Mouse (Mus musculus): ENCODE results near the gene Rhpn2.

Rhpn2 gene

DNA sequence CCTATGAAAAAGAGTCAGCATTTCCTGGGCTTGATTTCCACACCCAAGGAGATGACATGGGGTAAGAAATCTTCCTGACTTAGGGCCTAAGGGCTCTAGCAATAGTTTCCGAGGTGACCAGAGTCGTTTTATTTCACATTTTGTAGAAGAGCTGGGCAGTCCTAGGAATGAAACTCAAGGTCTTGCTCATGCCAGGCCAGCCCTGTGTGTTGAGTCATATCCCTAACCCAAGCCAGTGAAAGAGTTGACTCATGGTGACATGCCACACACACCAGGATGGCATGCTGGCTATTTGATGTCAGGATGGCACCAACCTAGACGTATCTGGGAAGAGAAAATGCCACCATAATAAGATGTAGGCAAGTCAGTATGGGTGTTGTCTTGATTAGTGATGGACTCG, 15.1 kb downstream of the Rhpn2 start:
- DNase-seq, result no peak

DNA sequence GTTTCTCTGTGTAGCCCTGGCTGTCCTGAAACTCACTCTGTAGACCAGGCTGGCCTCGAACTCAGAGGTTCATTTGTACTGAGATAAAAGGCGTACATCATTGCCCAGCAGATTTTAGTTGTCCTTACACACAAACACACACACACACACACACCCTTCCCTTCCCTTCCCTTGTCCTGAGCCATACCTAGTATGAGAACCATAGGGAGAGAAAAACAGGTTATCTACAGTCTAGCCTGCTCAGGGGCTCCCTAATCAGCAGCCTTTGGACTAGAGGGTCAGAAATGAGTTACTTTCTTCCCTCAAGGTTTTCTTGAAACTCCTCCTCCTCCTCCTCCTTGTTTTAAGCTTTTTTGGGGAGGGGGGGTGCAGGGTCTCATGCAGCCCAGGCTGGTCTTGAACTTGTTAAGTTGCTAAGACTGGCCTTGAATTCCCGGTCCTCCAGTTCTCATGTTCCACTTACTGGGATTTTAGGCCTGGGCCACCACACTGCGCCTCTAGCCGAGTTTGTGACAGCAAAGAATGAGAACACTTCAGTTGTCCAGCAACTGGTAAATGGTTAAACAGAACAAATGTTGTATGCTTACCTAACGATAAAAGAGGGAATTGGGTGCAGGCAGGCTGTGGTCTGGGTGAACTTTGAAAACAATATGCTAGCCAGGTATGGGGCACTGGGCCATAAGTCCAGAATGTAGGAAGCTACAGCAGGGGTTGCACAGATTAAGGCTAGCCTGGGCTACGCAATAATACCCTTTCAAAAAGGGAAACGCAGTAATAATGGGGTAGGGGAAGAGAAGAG, 16.1 kb downstream of the Rhpn2 start:
- peak; percentile 59 for DNase-seq

DNA sequence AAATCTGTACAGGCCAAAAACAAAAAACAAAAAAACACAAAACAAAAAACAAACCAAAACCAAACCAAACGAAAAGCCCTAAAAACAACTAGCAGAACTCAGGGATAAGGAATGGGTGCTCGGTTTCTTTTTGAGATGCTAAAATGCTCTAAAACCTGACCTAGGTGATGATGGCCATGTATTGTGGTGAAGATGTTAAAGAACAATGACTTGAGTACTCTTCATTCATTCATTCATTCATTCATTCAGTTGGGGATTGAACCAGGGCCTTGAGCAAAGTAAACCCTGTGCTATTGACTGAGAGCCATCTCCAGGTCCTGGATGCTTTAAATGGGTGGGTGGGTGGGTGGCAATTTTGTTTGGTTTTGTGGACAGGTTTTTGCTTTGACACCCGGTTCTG, 17.2 kb downstream of the Rhpn2 start:
- DNase-seq, result no peak

DNA sequence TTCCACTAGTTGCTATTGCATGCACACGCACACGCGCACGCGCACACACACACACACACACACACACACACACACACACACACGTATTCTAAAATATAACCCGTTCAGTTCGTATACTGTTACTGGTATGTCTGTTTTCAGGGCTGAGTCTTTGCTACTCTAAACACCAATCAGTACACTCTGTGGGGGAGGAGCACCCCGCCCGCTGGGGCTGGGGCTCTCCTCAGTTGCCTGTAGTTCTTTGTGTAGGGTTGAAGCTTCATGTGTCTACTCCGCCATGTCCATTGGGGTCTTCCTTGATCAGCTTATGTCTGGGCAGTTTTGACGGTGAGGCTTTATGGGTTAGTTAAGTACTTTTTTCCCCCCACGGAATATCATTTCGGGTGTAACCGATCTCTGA, 19.3 kb downstream of the Rhpn2 start:
- DNase-seq, result no peak

DNA sequence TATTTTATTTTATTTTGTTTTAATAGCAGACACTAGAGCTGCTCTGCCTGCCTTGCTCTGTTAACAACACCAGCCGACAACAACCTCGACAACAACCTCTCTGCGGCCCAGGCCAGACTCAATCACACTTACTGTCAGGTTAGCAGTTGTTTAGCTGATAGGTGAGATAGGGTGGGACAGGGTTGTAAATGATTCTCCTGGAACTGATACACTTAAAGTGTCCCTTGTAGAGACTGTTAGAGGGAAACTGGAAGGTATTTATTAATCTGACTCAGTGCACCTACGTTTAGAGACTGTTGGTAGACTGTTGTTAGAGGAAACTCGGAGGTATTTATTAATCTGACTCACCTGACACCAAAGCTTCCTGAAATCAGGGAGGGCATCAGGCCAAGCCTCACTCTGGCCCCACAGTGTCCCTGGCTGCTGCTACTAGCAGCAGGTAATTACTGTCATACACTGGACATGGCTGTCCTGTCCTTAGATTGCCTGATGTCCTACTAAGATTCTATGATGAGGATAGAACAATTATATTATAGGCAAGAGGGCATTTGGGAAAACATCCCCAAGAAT, 21.4 kb downstream of the Rhpn2 start:
- peak; percentile 51 for DNase-seq

DNA sequence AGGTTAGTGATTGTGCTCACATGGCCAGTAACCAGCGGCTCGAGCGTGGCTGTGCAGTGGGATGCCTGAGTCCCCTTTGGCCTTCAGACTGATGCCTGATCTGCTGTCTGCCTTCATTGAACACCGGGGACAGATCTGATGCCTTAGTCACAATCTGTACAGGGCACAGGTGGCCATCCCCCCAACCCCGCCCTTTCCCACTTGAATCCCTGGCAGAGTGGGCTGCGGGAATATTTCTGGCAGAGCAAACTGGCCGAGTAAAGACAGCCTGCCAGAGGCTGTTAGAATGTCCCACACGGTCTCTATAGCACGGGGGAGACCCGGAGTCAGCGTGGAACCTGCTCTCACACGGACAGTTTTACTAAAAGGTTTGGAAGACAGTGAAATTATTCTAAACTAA, 23.7 kb downstream of the Rhpn2 start:
- no peak for DNase-seq

DNA sequence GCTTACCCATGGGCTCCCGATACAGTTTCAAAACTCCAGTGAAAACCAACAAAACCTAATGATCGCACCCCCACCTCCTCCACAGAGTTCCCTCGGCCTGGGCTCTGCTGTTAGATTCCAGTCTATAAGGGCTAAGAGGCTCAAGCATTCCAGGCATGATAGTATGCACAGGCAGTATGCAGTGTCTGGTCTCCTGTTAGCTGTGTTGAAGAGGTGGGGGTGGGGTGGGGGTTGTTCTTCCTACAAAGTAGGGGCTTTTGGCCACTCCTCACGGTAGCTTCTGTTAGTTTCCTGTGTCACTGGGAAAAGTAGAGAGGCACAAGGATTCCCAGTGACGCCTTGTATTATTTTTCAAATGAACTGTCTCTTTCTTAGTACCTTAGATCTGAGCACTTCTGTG, 28.3 kb downstream of the Rhpn2 start:
- DNase-seq, result no peak

DNA sequence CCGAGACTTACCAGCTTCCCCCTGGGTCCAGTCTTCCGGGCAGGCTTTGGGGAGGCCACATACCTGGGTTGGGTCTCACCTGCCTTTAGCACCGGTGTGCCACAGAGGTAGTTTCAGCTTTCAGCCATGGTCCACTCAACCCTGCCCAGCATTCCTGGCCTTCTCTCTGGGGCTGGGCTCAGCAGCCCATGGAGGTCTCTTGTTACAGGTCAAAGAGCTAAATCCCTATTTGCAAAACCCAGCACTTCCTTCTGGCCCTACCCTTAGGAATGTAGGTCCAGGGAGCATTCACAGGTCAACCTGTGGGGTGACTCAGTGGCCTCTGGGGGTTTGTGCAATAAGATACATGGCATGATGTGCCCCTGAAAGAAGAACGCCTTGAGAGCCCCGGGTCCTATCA, 28.9 kb downstream of the Rhpn2 start:
- DNase-seq, result peak; percentile 60

DNA sequence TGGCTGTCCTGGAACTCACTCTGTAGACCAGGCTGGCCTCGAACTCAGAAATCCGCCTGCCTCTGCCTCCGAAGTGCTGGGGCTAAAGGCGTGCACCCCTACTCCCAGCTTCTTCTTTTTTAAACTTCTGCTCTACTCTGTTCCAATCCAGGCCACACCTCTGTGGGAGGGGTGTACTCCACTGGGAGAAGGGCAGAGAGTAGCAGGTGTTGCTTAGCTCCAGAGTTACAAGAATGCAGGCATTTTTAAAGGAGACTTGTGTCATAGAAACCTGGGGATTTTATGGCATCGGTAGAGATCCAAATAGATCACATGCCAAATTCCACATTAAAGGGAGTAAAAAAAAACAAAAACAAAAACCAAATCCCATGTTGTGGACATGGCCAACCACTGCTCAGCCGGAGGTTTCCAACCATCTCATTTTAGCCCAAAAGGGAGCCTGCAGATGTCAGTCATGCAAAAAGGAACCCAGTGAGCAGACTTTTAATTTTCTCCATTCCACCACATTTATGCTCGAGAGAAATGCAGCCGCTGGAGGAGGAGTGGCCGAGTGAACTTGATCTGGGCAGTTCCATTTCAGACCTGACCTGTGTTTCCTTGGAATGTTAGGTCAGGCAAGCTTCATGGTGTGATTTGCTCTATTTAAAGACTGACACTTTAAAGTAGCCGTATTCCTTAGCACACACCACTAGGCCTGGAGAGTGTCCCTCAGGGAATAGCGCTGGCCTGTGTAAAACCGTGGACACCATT, 31.4 kb downstream of the Rhpn2 start:
- peak; percentile 68 for DNase-seq

DNA sequence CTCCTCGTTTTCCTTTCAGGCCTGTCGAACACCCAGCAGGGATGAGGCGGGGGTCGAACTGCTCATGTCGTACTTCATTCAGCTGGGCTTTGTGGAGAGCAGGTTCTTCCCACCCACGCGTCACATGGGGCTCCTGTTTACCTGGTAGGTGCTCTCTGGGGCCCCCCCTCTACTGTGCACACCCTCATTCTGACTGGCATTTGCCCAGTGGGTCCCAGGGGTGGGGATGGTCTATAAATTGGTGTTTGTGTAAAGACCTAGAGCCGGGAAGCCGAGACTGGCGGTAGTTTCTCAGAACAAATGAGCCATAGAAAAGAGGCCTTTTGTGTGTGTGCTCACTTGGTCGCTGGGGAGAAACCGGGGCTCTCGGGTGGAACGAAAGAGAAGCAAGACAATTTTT, 37.1 kb downstream of the Rhpn2 start:
- DNase-seq, result no peak

DNA sequence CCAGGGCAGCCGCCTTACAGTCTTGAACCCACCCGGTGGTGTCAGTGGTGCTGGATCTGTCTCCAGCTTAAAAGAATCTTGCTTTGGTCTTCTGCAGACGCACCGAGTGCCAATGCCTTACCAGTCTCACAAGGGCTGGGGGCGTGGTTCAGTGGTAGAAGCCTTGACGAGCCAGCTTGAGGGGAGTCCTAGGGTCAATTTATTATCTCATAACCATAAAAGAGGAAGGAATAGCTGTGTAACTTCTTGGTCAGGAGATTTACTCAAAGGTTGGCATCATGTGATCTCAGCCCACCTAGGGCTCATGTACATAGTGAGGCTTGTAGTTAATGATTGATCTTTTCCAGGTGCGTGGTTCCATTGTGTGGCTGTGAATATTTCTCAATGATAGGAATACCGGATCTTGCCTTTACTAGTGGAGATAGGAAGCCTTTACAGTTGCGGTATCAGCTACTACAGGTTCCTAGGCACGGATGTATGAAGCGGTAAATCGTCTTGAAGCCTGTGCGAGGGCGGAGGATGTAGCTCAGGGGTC, 38.6 kb downstream of the Rhpn2 start:
- no peak for DNase-seq

DNA sequence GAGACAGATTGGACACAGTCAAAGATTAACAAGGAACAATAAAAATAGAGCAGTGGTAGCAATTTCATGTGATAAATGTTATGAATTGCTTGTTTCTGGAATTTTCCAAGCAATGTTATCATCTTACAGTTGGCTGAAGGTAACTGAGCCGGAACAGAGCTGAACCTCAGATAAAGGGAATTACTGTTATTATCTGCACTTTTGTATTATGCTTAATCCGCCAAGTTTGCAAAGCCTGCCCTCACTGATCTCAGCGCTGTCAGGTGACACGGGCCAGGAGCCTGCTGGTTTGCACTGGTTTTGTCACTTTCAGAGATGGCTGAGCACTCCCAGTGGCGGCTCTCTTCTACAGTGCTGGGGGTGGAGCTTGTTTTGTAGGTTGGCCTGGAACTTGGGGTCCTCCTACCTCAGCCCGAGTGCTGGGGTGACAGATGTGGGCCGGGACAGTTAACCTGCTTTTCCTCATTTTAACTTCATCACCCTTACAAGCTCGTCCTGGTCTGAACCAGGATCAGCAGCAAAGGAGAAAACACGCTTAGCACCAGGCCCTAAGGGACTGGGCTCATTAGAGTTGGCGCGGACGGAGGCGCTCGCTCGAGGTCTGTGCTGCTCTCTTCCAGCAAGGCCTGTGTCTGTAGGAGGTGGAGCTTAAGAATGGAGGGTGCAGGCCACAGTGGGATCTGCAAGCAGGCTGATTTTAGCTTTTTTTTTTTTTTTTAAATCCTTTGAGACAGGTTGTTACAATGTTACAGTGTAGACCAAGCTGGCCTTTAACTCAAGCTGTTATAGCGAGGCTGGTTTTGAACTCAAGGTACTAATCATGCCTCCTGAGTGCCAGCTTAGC, 39.4 kb downstream of the Rhpn2 start:
- DNase-seq, result peak; percentile 77

DNA sequence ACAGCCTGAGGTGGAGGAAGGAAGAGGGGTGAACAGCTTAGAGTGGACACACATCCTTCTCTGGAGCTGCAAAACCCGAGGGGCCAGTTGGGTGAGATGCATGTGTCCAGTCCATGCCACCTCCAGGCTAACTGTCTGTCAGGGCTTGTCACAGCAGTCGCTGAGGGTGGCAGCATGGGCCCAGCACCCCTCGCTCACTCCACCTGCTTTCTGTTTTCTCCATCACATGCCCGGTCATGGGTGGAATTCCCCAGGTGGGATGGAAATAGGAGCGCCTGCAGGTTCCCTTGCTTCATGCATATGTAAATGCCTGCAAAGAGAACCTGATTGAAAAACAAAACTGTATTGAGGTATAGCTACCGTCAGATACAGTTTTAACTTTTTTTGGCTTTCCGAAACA, 40.3 kb downstream of the Rhpn2 start:
- peak; percentile 65 for DNase-seq

DNA sequence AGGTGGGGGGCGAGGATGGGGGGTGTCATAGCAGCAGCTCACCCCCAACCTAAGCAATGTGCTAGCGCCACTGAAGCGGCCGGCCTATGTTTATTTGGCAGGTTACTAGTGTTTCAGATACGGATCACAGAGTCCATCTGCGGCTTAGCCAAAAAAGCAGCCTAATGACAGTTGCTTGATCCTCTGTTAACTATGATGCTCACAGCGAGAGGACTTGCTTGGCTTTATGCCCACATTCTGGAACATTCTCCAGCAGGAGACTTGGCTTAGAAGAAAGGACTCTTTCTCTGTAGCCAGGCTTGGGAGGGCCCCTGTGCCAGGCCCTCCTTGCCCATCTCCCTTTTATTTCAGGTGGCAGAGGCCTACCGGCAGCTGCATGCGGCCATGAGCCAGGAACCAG, 42.7 kb downstream of the Rhpn2 start:
- peak; percentile 59 for DNase-seq

DNA sequence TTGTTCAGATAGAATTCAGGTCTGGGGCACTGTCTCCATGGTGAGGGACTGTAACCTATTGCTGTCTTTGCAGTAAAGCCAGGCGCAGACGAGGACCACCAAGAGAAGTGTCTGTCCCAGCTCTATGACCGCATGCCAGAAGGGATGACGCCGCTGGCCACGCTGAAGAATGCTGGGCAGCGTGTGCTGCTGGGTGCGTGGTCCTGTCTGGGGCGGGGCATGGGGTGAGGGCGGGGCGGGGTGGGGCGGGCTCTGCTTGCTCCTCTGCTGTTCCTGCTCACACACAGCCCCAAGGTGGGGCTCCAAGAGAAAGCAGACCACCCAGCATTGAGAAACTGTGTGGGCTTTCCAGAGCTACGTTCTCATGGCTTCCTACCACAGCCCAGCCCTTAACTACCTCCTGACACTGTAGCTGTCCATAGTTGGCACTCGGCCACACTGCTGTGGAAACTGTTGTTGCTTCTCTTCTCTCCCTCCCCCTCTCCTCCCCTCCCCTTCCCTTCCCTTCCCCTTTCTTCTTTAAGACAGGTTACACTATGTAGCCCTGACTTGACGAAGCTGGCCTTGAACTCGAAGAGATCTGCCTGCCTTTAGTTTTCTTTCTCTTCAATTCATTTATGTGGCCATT, 45.6 kb downstream of the Rhpn2 start:
- no peak for DNase-seq

DNA sequence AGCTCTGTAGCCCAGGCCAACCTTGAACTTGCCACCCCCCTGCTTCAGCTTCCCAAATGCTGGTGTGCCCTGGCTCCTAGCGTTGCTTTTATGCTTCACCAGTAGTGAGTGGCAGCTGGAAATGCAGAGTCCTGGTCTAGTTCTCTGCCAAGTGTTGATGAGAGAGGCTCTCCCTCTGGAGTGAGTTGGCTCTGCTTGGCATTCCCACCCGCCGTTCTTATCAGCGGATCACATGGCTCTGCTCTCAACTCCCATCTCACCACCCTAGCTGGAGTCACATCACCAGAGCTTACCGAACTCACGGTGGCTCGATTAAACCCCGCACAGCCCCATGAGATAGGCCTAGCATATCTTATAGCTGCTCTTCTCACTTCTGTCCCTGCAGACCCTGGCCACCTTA, 46.4 kb downstream of the Rhpn2 start:
- DNase-seq, result no peak

DNA sequence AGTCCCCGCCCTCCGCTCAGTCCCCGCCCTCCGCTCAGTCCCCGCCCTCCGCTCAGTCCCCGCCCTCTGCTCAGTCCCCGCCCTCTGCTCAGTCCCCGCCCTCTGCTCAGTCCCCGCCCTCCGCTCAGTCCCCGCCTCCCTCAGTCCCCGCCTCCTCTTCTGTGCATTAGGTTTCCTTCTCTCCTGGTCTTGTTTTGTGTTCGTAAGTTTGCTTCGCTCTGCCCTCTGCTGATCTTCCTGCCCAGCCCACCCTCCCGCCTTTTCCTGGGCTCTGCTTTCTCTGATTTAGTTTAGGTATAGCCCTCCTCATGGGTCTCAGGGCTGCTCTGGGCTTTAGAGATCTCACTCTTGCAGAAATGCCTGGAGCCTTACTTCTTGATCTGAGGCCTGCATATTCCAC, 47.9 kb downstream of the Rhpn2 start:
- DNase-seq, result no peak

DNA sequence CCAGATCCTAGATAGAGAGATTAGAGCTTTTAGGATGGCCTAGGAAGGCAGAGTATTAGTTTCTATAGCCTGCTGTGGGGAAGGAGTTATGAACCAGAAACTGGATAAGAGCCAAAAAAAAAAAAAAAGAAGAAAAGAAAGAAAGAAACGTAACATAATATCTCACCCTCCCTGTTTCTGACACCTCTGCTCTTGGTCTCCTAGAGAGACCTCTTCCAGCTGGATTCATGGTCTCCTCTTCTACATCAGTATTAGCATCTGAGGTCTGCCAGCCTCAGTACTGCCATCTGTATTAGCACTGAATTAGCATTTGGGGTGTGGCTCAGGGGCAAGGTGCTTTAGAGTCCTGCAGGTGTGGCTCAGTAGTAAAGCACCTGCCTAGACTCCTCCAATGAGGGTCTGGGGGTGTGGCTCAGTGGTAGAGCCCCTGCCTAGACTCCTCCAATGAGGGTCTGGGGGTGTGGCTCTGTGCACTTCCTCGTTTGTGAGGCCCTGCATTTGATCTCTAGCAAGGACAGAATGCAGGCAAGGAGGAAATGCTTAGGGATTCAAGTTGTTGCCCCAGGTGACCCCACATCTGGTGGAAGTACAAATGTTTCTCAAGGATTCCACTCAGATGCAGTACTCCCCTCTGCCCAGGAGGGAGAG, 48.9 kb downstream of the Rhpn2 start:
- DNase-seq, result no peak

DNA sequence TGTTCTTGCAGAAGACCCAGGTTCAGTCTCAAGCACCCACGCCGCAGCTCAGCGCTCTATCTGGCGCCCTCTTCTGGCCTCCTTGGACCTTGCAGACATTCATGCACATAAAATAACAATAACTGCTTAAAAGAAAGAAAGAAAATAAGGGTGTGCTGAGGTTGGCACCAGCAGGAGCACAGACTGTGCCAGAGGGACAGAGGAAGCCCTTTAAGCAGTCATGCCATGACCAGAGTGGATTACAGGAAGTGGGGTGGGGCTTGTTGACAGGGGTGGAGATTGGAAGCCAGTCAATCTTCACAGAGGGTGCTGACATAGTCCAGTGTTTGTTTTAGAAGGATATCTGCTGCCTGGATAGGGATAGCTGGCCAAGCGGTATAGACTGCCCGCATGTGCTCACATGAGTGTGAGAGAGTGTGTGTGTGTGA, 52.6 kb downstream of the Rhpn2 start:
- peak; percentile 65 for DNase-seq

DNA sequence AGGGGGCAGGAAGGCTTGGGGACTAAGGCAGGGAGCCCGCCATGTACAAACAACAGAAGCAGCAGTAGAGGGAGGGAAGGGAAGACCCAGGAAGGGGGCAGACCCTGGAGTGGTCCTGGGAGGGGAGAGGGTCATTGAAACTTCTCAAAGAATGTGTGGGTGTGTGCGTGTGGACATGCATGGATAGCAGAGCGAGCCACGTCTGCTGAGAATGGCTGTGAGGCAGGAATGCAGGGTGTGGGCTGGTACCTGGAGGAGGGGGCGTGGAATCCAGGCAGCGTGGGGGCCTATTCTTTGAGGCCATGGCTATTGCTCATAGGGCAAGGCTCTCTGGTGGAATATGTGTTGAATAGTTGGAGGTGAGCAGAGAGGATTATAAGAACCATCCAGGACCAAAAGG, 54.7 kb downstream of the Rhpn2 start:
- no peak for DNase-seq

DNA sequence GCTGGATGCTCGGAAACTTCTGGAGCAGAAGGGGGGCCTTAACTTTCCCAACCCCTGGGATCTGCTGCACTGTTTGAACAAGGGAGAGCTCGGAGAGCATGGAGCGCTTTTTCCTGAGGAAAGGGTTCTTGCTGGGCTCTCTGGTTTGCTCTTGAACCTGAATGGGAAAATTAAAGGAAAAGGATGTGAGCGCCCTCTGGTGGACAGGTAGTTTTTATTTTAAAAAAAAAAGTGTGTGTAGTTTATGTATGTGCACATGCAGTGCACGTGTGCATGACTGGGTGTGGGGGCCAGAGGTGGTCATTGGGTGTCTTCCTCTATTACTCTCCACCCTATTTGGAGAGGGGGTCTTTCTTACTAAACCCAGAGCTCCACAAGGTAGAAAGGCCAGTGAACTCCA, 59.0 kb downstream of the Rhpn2 start:
- DNase-seq, result no peak

Data from kidney, adult 11 months (tissue).